Mouse (Mus musculus): ENCODE measurements around the gene Fbxw2.
"Not testable (repeated sequence)": the region's sequence is repeated elsewhere in the genome, so short reads cannot be mapped to it uniquely, and the experiment has no call there.

The Fbxw2 gene

DNA sequence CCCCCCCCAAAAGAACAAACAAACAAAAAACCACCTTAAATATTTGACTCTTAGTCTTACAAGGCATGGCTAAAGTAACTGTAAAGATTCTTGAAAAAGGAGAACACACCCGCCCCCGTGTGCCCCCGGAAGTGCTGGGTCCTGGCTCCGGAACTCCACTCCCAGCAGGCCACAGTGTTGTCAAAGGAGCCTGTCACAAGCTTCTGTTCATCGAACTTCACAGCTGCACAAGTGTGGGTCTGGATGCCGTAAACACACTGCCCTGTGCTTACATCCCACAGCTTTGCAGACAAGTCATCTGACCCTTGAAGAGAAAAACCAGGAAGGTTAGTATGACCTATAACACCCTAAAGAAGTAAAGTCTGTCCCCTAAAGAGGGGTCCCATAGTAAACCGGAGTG, 13.4 kb downstream of the Fbxw2 start:
- in situ Hi-C loops (cut with MseI, MboI), result no loop called here

DNA sequence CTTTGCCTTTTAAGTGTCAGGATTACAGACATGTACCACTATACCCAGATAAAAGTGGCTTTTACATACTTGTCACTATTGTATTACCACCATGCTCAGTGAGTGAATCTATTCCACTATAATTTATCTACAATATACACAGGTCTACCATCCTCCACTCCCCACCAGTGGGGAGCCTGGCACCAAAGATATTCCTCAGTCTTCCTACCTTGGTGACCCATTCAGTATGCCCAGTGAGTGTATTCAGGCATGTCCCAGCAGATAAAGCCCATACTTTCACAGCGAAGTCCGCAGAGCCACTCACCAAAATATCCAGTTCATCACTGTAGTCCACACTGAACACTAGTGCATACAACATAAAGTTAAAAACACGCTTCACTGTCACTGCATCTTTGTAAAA, 15.3 kb downstream of the Fbxw2 start:
- in situ Hi-C loops (cut with MseI, MboI), result no loop called here

DNA sequence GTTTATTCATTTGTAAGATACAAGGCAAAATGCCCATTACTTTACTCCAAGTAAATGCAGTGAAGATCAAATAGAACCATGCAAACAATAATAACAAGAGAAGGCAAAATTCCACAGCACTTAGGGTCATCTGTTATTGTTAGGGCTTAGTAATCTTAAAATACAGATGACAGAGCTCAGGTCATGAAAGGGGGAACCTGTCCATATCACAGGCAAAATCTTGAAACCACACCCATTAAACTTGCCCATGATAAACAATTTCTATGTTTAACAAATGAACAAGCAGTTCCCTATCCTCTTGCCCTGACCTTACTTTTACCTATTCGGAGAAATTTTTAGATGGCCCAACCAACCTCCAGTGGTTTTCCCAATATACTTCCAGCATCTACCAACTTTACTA, 16.5 kb downstream of the Fbxw2 start:
- in situ Hi-C loops (cut with MseI, MboI), result no loop called here

- in situ Hi-C loops (cut with MseI, MboI), result no loop called here
Observed at GRCm38 (mm10) chr2:34808057-34808456, 18.1 kb downstream of the Fbxw2 start.

GRCm38 (mm10) chr2:34805364-34805950, 20.7 kb downstream of the Fbxw2 start:
- in situ Hi-C loops (cut with MseI, MboI), result no loop called here

DNA sequence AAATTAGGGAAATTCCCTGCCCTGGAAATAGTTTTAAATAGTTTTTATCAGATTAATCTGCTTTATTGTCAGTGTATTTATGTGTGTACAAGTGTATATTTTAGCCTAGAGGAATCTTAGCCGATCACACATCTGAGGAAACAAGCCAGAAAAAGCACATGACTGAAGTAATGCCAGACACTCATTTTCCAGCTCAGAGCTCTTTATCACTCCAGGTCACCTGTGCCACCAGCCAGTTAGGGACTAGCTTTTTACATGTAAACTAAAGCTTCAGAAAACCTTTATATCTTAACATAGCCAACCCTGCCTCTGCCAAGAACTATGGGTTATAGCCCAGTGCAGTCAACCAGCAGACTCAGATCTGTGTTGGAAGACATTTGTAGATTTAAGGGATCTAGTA, 21.3 kb downstream of the Fbxw2 start:
- in situ Hi-C loops (cut with MseI, MboI), result no loop called here

DNA sequence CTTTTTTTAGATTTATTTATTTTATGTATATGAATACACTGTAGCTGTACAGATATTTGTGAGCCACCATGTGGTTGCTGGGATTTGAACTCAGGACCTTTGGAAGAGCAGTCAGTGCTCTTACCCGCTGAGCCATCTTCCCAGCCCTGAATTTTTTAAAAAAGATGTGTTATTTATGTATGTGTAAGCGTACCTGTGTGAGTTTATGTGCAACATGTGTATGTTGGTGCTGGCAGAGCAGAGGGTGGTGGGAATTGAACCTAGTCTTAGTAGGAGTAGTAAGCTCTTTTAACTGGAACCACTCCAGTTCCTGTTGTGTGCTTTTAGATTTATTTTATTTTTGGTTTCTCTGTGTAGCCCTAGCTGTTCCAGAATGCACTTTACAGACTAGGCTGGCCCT, 21.9 kb downstream of the Fbxw2 start:
- in situ Hi-C loops (cut with MseI, MboI), result no loop called here

DNA sequence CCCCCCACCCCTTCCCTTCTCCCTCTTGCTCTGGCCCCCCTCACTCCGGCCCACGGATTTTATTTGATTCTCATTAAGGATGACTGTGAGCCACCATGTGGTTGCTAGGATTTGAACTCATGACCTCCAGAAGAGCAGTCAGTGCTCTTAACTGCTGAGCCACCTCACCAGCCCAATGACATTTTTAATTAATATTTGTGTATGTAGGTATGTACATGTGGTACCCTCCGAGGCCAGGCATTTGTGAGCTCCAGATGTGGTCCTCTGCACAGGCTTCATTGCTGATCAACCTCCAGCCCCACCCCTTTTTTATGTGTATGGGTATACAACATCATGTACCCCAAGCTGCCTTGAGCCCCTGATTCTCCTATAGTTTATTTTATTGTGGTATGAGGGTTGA, 22.4 kb downstream of the Fbxw2 start:
- in situ Hi-C loops (cut with MseI, MboI), result no loop called here

GRCm38 (mm10) chr2:34802565-34803245, 23.4 kb downstream of the Fbxw2 start:
- in situ Hi-C loops (cut with MseI, MboI), result not testable (repeated sequence)

DNA sequence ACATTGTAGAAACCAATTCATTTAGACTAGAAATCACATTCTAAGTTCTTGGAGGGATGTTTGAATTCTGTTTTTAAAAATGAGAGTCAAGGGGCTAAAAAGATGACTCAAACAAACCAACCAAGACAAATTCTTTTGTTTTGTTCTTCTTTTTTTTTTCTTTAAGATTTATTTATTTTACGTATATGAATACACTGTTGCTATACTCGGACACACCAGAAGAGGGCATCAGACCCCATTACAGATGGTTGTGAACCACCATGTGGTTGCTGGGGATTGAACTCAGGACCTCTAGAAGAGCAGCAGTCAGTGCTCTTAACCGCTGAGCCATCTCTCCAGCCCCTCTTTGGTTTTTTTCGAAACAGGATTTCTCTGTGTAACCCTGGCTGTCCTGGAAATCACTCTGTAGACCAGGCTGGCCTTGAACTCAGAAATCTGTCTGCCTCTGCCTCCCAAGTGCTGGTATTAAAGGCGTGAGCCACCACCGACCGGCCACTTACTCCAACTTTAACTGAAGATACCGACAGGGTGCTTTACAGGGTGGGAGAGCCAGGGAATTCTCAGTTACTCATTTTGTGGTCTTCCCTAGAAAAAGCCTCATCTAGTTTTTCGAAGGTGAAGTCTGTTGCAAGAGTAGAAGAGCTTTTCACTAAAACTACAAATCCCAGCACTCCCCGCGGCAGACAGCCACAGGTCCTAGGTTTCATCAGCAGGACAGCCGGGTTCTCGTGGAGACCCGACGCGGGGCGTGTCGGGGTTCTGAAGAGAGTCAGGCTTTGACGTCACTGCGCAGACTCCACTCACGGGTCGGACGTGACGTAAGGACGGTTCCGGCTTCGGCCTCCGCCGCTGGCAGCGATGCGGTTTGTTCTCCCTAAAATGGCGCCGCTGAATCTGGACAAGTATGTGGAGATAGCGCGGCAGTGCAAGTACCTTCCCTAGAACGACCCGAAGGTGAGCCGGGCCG, 24.3 kb downstream of the Fbxw2 start:
- in situ Hi-C loops (cut with MseI, MboI), result no loop called here

DNA sequence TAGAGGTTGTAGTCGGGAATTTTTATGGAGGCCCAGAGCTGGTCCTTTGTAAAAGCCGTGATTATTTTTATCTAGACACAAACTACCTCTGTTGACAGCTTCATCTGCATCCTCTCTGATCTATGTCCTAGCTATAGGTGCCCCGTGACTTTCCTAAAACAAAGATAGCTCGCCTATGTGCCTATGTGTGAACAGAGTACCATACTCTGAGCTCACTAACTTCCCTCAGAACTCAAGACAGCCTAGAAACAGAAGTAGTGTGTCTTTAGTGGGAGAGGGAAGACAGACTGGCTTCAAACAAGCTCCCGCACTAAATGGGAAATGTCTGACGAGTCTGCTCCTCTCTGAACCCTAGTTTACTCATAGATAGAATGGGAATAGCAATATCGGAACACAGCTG, 25.7 kb downstream of the Fbxw2 start:
- in situ Hi-C loops (cut with MseI, MboI), result no loop called here

DNA sequence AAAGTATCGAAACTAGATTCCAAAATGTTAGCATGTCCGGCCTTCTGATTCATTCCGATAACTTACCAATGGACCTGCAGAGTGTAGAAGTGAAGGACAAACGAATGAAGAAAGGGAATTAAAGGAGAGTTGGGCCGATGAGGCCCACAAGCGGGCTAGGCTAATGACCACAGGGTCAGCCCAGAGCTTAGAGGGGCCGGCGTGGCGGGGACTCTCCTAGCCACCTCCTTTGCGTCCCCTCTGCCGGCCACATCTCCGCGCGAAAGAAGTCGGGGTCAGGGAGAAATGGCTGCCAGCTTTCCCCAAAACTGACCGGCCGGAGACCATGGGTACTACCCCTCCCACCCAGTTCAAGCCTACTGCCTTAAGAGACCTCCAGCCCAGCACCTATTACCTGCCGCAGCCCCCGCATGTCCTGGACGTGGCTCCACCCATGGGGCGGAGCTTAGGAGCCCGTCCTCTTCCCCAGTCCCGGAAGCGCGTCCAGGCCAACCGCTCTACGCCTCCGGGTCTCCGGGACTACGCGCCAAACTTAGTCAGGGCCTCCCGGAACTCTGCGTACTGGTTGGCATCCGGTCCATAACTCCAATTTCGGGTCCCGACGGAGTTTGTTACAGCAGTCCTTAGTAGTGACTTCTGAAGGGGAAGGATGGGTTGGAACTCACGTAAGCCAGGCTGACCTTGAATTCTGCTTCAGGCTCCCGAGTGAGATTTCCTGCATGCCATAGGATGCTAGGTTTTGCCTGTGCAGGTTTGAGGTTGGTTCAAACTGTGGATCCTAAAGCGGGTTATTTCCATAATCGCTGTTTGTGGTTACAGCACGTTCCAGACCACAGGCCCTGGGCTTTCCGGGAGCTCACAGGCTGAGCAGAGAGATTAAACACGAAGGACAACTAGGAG, 26.5 kb downstream of the Fbxw2 start, which contains the start of gene Rabepk:
Gene Rabepk (minus strand): TSS at position 556 of the 900 bp plus-strand sequence.
- in situ Hi-C loops (cut with MseI, MboI), result no loop called here

DNA sequence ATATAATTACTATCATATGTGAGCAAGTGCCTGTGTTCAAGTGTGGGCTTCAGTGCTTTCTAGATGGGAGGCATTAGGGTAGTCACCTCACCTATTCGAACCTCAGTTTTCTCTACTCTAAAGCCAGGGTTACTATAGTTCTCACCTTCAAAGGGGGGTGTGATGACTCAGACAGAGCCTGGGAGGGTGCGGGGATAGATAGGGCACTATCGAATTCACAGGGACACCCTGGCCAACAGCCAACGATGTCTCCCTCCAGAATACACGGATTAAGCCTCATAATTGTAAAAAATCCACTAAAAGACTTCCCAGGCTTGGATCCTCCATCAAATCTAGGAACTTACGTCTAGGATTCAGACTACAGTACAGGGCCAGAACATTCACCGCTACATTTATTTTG, 30.7 kb downstream of the Fbxw2 start:
- in situ Hi-C loops (cut with MseI, MboI), result no loop called here

DNA sequence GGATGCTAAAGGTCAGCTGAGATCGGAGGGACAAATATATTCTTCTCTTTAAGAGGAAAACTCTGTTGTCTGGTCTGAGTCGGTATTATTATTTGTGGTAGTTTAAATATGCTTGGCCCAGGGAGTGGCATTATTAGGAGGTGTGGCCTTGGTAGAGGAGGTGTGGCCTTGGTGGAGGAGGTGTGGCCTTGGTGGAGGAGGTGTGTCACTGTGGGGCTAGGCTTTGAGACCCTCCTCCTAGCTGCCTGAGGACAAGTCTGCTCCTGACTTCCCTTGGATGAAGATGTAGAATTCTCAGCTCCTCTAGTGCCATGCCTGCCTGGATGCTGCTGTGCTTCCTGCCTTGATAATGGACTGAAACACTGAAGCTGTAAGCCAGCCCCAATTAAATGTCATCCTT, 31.6 kb downstream of the Fbxw2 start:
- in situ Hi-C loops (cut with MseI, MboI), result no loop called here

- in situ Hi-C loops (cut with MseI, MboI), result not testable (repeated sequence)
Observed at GRCm38 (mm10) chr2:34792543-34792942, 33.6 kb downstream of the Fbxw2 start.

- in situ Hi-C loops (cut with MseI, MboI), result no loop called here
Observed at GRCm38 (mm10) chr2:34790282-34790681, 35.8 kb downstream of the Fbxw2 start.

GRCm38 (mm10) chr2:34784085-34784484, 42.0 kb downstream of the Fbxw2 start:
- in situ Hi-C loops (cut with MseI, MboI), result no loop called here

DNA sequence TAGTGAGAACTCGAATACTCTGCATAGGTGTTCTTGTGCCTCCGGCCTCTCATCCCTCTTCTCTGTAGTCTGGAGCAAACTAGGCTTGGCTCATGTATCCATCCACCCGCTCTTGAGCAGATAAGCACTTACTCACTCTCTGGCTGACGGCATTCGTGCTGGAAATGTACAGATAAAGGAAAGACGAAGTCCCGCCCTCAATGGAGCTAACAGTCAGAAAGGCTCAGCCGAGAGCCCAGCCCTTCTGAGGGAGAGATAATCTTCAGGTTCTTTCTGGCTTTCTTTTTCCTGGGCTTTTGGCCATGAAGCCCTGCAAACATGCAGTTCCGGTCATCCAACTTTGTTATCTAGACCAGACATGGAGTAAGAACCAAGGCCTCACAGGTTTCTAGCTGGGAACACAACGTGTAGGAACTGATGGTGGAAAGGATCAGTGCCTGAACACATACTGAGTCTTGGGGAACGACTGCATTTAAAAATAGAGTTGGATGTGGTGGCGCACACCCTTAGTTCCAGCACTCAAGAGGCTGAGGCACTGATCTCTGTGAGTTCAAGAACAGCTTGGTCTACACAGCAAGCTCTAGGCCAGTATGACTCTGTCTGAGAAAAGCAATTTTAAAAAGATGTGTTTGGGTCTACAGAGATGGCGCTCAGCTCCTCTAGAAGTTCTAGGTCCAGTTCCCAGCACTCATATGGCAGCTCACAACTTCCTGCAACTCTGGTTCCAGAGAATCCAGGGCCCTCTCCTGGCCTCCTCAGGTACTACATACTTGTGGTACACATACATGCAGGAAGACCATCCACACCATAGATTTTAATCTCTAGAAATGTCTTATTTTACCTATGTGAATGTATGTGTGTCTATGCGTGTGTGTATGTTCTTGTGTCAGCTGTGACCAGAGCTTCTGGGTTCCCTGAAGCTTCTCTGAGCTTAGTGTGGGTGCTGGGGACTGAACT, 42.8 kb downstream of the Fbxw2 start:
- in situ Hi-C loops (cut with MseI, MboI), result no loop called here

- in situ Hi-C loops (cut with MseI, MboI), result no loop called here
Observed at GRCm38 (mm10) chr2:34777237-34777868, 48.8 kb downstream of the Fbxw2 start.

DNA sequence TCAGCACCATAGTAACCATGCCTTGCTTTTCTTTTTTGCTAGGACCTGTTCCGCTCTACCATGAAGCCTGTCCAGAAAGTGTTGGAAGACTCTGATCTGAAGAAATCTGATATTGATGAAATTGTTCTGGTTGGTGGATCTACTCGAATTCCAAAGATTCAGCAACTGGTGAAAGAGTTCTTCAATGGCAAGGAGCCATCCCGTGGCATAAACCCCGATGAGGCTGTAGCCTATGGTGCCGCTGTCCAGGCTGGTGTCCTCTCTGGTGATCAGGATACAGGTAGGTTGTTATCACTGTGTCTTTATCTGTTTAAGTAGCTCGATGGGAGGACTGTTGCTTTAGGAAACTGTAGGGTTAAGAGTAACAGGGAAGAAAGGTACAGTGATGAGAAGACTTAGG, 51.6 kb downstream of the Fbxw2 start:
- in situ Hi-C loops (cut with MseI, MboI), result no loop called here

All from mouse trophoblast stem cell (cell line).